Mouse (Mus musculus) layer of hippocampus, postnatal 14 days (tissue): ENCODE data around the gene Strada. TPM values are rescaled to one million over a fixed set of nuclear protein-coding genes. Genes with fewer than 3 reads are reported as not detected.
A peak's percentile ranks its signal among the peaks of the same experiment; 100 is the strongest.
"Not testable (repeated sequence)": the region's sequence is repeated elsewhere in the genome, so short reads cannot be mapped to it uniquely, and the experiment has no call there.

Experiments
- DNase-seq, 2 experiments: peaks; one replicate each; pipeline ENCODE4 v3.0.0; 2021 to 2022; ENCODE audit warnings: low spot score in 2 of 2, mixed read lengths in 1 of 2
- total RNA-seq, 2 experiments: library from RNA; stranded (reverse); gene quantifications; 2 replicates each; pipeline ENCODE4 v1.2.3; 2021

The Strada gene
- total RNA-seq, 2 experiments from 2014 or later: 28.7 to 34.2 TPM

GRCm38 (mm10) chr11:106157154-106157553, 44.8 kb downstream of the Strada start:
- no peak for DNase-seq

GRCm38 (mm10) chr11:106156257-106156656, 45.7 kb downstream of the Strada start:
- no peak for DNase-seq

- peak in 1 of 2 experiments; percentile 28 for DNase-seq
Observed at GRCm38 (mm10) chr11:106155761-106156160, 46.2 kb downstream of the Strada start.

- no peak for DNase-seq
Observed at GRCm38 (mm10) chr11:106154770-106155169, 47.2 kb downstream of the Strada start.

- DNase-seq: no peak
Observed at GRCm38 (mm10) chr11:106154091-106154490, 47.9 kb downstream of the Strada start.

- DNase-seq: peak; percentile 56 to 75
Observed at GRCm38 (mm10) chr11:106152132-106152531, 49.8 kb downstream of the Strada start.

- DNase-seq: no peak
Observed at GRCm38 (mm10) chr11:106151219-106151618, 50.7 kb downstream of the Strada start.

- DNase-seq: peak in 1 of 2 experiments; percentile 52
Observed at GRCm38 (mm10) chr11:106134580-106135528, 67.1 kb downstream of the Strada start.

GRCm38 (mm10) chr11:106132516-106132915, 69.5 kb downstream of the Strada start:
- no peak for DNase-seq

GRCm38 (mm10) chr11:106129477-106129876, 72.5 kb downstream of the Strada start:
- no peak for DNase-seq

GRCm38 (mm10) chr11:106126727-106127373, 75.1 kb downstream of the Strada start:
- DNase-seq: not testable (repeated sequence)

- no peak for DNase-seq
Observed at GRCm38 (mm10) chr11:106125827-106126226, 76.1 kb downstream of the Strada start.

GRCm38 (mm10) chr11:106124784-106125183, 77.2 kb downstream of the Strada start:
- no peak for DNase-seq

GRCm38 (mm10) chr11:106122736-106123135, 79.2 kb downstream of the Strada start:
- no peak for DNase-seq

- no peak for DNase-seq
Observed at GRCm38 (mm10) chr11:106122221-106122620, 79.7 kb downstream of the Strada start.

Other genes starting within 250 kb of the Strada start
- gene Cyb561, start 248.8 kb downstream of the Strada start, total RNA-seq: 10 to 100 TPM; 31.9 to 34.0 TPM
- gene Ace, start 234.2 kb downstream of the Strada start, total RNA-seq: 10 to 100 TPM in 1 of 2 experiments, 1 to 10 TPM in 1; 8.4 to 16.4 TPM
- not detected for gene Ace3, start 207.5 kb downstream of the Strada start, total RNA-seq
- gene Kcnh6, start 194.0 kb downstream of the Strada start, total RNA-seq: under 1 TPM; 0.60 to 0.98 TPM
- 100 to 1,000 TPM; 159 to 180 TPM for gene Dcaf7, start 165.3 kb downstream of the Strada start, total RNA-seq
- 10 to 100 TPM; 17.3 to 18.1 TPM for gene Taco1, start 136.1 kb downstream of the Strada start, total RNA-seq
- gene Map3k3, start 117.6 kb downstream of the Strada start, total RNA-seq: 10 to 100 TPM; 25.5 to 29.3 TPM
- gene Gm10840, start 41.3 kb downstream of the Strada start, total RNA-seq: not detected
- 100 to 1,000 TPM; 139 to 142 TPM for gene Limd2, start 41.3 kb downstream of the Strada start, total RNA-seq
- 10 to 100 TPM; 94.8 to 96.3 TPM for gene Ccdc47, start 14.2 kb upstream of the Strada start, total RNA-seq
- 10 to 100 TPM; 67.4 to 67.8 TPM for gene Ddx42, start 14.8 kb upstream of the Strada start, total RNA-seq
- gene Ftsj3, start 53.9 kb upstream of the Strada start, total RNA-seq: 10 to 100 TPM; 31.0 to 36.6 TPM
- gene Psmc5, start 54.0 kb upstream of the Strada start, total RNA-seq: 100 to 1,000 TPM; 137 to 141 TPM
- 10 to 100 TPM; 23.8 to 24.0 TPM for gene Smarcd2, start 70.8 kb upstream of the Strada start, total RNA-seq
- under 1 TPM; 0.21 to 0.29 TPM for gene Tcam1, start 74.5 kb upstream of the Strada start, total RNA-seq
- not detected for gene Gh, start 99.7 kb upstream of the Strada start, total RNA-seq
- gene Cd79b, start 112.6 kb upstream of the Strada start, total RNA-seq: under 1 TPM; 0.43 to 0.67 TPM
- gene Scn4a, start 151.1 kb upstream of the Strada start, total RNA-seq: not detected
- gene Prr29, start 163.3 kb upstream of the Strada start, total RNA-seq: under 1 TPM in 1 of 2 experiments, not detected in 1; 0.74 TPM
- 1 to 10 TPM; 4.5 to 5.9 TPM for gene Icam2, start 185.9 kb upstream of the Strada start, total RNA-seq